Comparison of ENCODE assay signal across 13 mouse cellular contexts in the genomic region with DNA sequence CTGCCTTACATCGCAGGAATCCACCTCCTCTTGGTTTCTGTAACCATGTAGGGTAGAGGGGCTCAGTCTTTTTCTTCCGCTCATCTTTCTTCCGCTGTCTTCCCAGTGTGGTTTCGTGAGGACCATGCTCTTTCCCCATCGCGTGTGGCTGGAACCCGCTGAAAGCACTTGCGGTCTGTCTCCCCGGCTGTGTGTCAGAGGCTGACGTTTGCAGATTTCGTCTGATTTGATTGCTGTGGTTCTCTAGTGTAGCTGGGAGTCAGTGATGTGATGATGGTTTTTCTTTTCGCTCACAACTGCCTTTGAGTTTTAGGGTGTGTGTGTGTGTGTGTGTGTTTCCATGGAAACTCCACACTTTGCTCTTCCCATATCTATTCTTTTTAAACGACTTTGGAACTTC.
"Had no signal": no experiment of that assay in that cellular context is flagged by ENCODE, and none has a peak within 500 bp of the region (broad histone marks: within the 10 kb centered on the region; RNA-seq: fewer than 3 reads in every experiment).

No protein-coding gene starts in this region.

- ATAC-seq: liver, embryonic 12.5 days; midbrain, embryonic 13.5 days; midbrain, embryonic 16.5 days had no signal

- DNase-seq: kidney, adult 8-10 months; kidney, postnatal 10 days; kidney, postnatal 4 days; layer of hippocampus, adult 9-11 months; liver; lung, adult 18-20 months; lung, postnatal 10 days; lung, postnatal 36 days; thymus, adult 18-20 months; thymus, postnatal 25 days had no signal
